Mouse (Mus musculus) hindbrain, embryonic 16.5 days (tissue): ENCODE data around the gene Olfr1212. TPM values are rescaled to one million over a fixed set of nuclear protein-coding genes. Genes with fewer than 3 reads are reported as not detected.

Source experiments
- ATAC-seq: fragments of 200-750 bp; cut with Nextera tagmentation; 2 replicates; pipeline ENCODE4 v1.8.0; 2017; ENCODE audit warnings: moderate TSS enrichment, moderate library complexity
- H3K27ac ChIP-seq: fragments of 300-500 bp; sonication (generic); 2 replicates; pipeline ENCODE4 v1.5.1; 2014; ENCODE audit warnings: low read depth, mild to moderate bottlenecking, control low read depth, low read length, moderate library complexity
- H3K27me3 ChIP-seq: fragments of 300-500 bp; sonication (generic); replicated peaks from 2 replicates; pipeline ENCODE4 v1.6.1; 2014; ENCODE audit warnings: low read length; ENCODE audit not compliant: control insufficient read depth, insufficient read depth
- H3K36me3 ChIP-seq: fragments of 300-500 bp; sonication (generic); 2 replicates; pipeline ENCODE4 v1.6.1; 2014; ENCODE audit warnings: mild to moderate bottlenecking, low read length, moderate library complexity, mixed read lengths; ENCODE audit not compliant: control insufficient read depth, insufficient read depth
- H3K4me1 ChIP-seq: fragments of 300-500 bp; sonication (generic); 2 replicates; pipeline ENCODE4 v1.6.1; 2014; ENCODE audit warnings: low read depth, low read length; ENCODE audit not compliant: control insufficient read depth, insufficient read depth
- H3K4me2 ChIP-seq: fragments of 300-500 bp; sonication (generic); 2 replicates; pipeline ENCODE4 v1.6.1; 2014; ENCODE audit warnings: mild to moderate bottlenecking, low read length, control low read depth, moderate library complexity
- H3K4me3 ChIP-seq: fragments of 300-500 bp; sonication (generic); 2 replicates; pipeline ENCODE4 v1.5.1; 2014; ENCODE audit warnings: mild to moderate bottlenecking, low read length, control low read depth, moderate library complexity
- H3K9ac ChIP-seq: fragments of 300-500 bp; sonication (generic); 2 replicates; pipeline ENCODE4 v1.6.1; 2014; ENCODE audit warnings: low read depth, mild to moderate bottlenecking, control low read depth, low read length, moderate library complexity
- H3K9me3 ChIP-seq: fragments of 300-500 bp; sonication (generic); 2 replicates; pipeline ENCODE4 v1.6.1; 2014; ENCODE audit warnings: mild to moderate bottlenecking, low read length, moderate library complexity; ENCODE audit not compliant: control insufficient read depth
- WGBS: fragments of 180-500 bp; shearing (Covaris S2); extraction: QIAGEN DNeasy Blood & Tissue Kit; methylation state at CpG from one replicate; pipeline ENCODE4 v1.1.7; 2014; 5-methylcytosine and 5-hydroxymethylcytosine counted together
- polyA plus RNA-seq: library from polyadenylated mRNA; unstranded; fragments of >200 nt; fragmentation: Nextera tagmentation; extraction: Ambion mirVana; gene quantifications from 2 replicates; pipeline ENCODE4 v1.2.1, GENCODE M21; 2015

The Olfr1212 gene
- polyA plus RNA-seq, result not detected in 2 replicates

DNA sequence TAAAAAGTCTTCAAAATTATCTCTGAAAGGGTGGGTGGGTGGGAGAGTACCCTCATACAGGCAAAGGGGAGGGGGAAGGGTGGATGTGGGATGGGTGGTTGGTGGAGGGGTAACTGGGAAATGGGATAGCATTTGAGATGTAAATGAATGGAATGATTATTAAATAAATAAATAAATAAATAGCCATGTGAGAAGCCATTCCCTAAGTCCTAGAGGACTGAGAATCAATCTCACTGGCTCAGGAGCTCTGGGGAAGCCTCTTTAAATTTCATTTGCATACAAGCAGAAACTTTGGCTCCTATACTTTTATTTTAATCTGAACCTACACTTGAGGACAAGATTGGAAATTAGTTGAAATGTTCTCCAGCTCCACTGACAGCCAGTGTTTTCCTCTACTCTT, at the start of gene Olfr1212:
Gene Olfr1212 (plus strand): TSS at position 301 of the 400 bp plus-strand sequence.
- Histone ChIP-seq H3K27ac (no peak within 1 kb of the TSS), H3K9ac (no peak within 1 kb of the TSS), H3K4me3 (no peak within 1 kb of the TSS), H3K4me1 (no peaks in the 10 kb centered on the region), H3K27me3 (no peaks in the 10 kb centered on the region), H3K4me2 (no peak within 1 kb of the TSS), H3K36me3 (no peaks in the 10 kb centered on the region), H3K9me3 (no peaks in the 10 kb centered on the region)
- ATAC-seq, result no peak

DNA sequence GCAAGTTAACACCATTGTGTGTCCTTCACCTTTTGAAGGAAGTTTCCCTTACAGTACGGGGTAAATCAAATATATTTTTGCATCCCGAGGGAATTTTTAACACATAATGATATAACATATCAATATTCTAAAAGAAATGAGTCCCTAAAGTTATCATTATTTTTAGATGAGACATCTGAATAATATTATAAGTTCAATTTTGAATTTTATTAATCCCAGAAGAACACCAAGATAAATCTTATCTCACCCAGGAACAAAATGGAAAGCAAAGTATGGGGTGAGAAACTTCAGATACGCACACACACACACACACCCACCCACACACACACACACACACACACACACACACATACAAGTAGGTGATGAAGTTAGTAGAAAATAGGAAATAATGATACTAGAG, 38.7 kb upstream of the Olfr1212 start, which contains the start of gene Olfr1209:
Gene Olfr1209 (minus strand): TSS at position 101 of the 400 bp plus-strand sequence.
- Histone ChIP-seq H3K4me3 (no peak within 1 kb of the TSS), H3K4me2 (no peak within 1 kb of the TSS), H3K9ac (no peak within 1 kb of the TSS), H3K36me3 (no peaks in the 10 kb centered on the region), H3K27ac (no peak within 1 kb of the TSS), H3K27me3 (no peaks in the 10 kb centered on the region), H3K9me3 (no peaks in the 10 kb centered on the region), H3K4me1 (no peaks in the 10 kb centered on the region)
- WGBS, result 90% methylated on average over 3 of the region's 3 CpGs
- ATAC-seq, result no peak

DNA sequence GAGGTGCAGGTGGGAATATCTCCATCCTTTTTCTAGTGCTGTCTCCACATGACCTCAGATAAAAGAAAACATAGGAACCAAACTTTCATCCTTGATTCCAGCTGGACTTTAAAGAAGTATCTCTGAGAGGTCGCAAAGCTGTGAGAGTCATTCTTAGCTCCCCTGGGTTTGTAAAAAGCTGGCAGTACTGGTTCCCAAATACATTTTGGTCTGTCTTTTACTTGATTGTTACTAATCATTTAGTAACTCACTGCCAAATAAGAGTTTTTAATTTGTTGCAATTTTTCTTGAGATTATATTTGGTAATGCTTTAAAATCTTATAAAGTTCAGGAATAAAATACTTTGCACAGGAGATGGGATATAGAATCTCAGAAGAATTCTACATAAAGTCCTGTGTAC, 15.8 kb upstream of the Olfr1212 start, which contains the start of gene Olfr1211:
Gene Olfr1211 (minus strand): TSS at position 101 of the 400 bp plus-strand sequence.
- Histone ChIP-seq H3K9me3 (no peaks in the 10 kb centered on the region), H3K9ac (no peak within 1 kb of the TSS), H3K4me2 (no peak within 1 kb of the TSS), H3K36me3 (no peaks in the 10 kb centered on the region), H3K4me1 (no peaks in the 10 kb centered on the region), H3K4me3 (no peak within 1 kb of the TSS), H3K27me3 (no peaks in the 10 kb centered on the region), H3K27ac (no peak within 1 kb of the TSS)
- WGBS, result 97% methylated on average over 1 of the region's 1 CpGs
- ATAC-seq, result no peak

DNA sequence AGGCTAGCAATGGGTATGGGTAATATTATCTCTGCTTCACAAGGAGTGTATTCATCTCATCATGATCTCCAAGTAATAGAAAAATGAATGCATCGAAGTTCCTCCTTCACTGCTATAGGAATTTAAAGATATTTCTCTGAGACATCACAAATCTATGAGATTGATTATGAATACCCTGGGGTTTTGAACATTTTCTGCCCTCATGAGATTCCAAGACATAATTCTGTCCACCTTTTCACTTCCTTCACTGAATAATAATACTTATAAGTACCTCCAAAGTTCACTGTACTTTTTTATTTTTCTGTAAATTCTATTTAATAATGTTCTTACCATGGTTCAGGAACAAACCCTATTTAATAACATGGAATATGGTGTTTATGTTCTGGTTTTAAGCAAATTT, 26.4 kb downstream of the Olfr1212 start, which contains the start of gene Gm13762:
Gene Gm13762 (minus strand): TSS at position 101 of the 400 bp plus-strand sequence.
- no peak within 1 kb of the TSS for H3K4me2 ChIP-seq
- no peak within 1 kb of the TSS for H3K4me3 ChIP-seq
- no peaks in the 10 kb centered on the region for H3K4me1 ChIP-seq
- no peaks in the 10 kb centered on the region for H3K36me3 ChIP-seq
- ATAC-seq, result no peak
- 91% methylated on average over 1 of the region's 1 CpGs for WGBS
- no peaks in the 10 kb centered on the region for H3K27me3 ChIP-seq
- no peaks in the 10 kb centered on the region for H3K9me3 ChIP-seq
- H3K9ac ChIP-seq, result no peak within 1 kb of the TSS
- no peak within 1 kb of the TSS for H3K27ac ChIP-seq

DNA sequence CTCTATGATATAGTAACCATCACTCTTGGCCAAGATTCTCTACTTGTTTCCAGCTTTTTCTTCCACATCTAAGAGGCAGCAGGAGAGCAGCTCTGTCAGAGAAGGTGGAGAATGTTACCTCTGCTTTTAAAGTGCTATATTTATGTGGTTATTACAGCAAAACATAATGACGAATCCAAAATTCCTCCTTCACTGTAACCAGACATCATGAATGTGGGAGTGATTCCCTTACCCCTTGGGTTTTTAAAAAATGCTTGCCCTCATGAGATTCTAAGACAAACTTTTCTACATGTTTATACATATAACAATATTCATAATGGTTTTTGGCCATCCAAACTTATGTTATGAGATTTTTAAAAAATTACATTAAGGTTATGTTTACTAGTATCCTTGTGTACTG, 38.8 kb downstream of the Olfr1212 start, which contains the start of gene Olfr1214:
Gene Olfr1214 (minus strand): TSS at position 101 of the 400 bp plus-strand sequence.
- Histone ChIP-seq H3K9me3 (no peaks in the 10 kb centered on the region), H3K4me2 (no peak within 1 kb of the TSS), H3K9ac (no peak within 1 kb of the TSS), H3K27ac (no peak within 1 kb of the TSS), H3K27me3 (no peaks in the 10 kb centered on the region), H3K4me3 (no peak within 1 kb of the TSS), H3K4me1 (no peaks in the 10 kb centered on the region), H3K36me3 (no peaks in the 10 kb centered on the region)
- no peak for ATAC-seq
- 89% methylated on average over 1 of the region's 1 CpGs for WGBS

DNA sequence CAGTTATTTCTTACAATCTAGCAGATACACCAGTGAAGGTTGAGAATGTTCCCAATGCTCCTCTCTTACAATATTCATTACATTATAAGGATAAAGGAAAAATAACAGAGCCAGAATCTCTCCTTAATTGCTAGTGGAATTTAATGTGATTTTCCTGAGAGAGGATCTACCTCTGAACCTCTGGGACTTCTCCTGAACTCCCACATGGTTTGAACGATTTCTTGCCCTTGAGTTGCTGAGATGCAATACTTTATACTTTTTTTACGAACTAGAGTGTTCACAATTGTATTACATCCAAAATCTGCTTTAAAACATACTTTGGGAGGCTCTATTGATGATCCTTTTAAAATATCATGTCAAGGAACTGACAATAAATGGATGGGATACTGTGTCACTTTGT, 53.1 kb downstream of the Olfr1212 start, which contains the start of gene Olfr1215:
Gene Olfr1215 (minus strand): TSS at position 101 of the 400 bp plus-strand sequence.
- no peak within 1 kb of the TSS for H3K27ac ChIP-seq
- 67% methylated on average over 2 of the region's 2 CpGs for WGBS
- H3K9me3 ChIP-seq, result no peaks in the 10 kb centered on the region
- H3K4me3 ChIP-seq, result no peak within 1 kb of the TSS
- no peaks in the 10 kb centered on the region for H3K4me1 ChIP-seq
- no peak for ATAC-seq
- H3K27me3 ChIP-seq, result no peaks in the 10 kb centered on the region
- H3K36me3 ChIP-seq, result no peaks in the 10 kb centered on the region
- H3K4me2 ChIP-seq, result no peak within 1 kb of the TSS
- H3K9ac ChIP-seq, result no peak within 1 kb of the TSS

Other genes with a start within 250 kb of the Olfr1212 start
- not detected in 2 replicates for gene Olfr1196, start 249.4 kb upstream of the Olfr1212 start, polyA plus RNA-seq
- not detected in 2 replicates for gene Olfr1197, start 221.6 kb upstream of the Olfr1212 start, polyA plus RNA-seq
- not detected in 2 replicates for gene Olfr1198, start 202.6 kb upstream of the Olfr1212 start, polyA plus RNA-seq
- not detected in 2 replicates for gene Olfr1199, start 193.5 kb upstream of the Olfr1212 start, polyA plus RNA-seq
- not detected in 2 replicates for gene Olfr1200, start 183.5 kb upstream of the Olfr1212 start, polyA plus RNA-seq
- gene Olfr1201, start 160.9 kb upstream of the Olfr1212 start, polyA plus RNA-seq, result not detected in 2 replicates
- not detected in 2 replicates for gene Olfr1202, start 139.5 kb upstream of the Olfr1212 start, polyA plus RNA-seq
- gene Olfr1205, start 124.2 kb upstream of the Olfr1212 start, polyA plus RNA-seq, result not detected in 2 replicates
- not detected in 2 replicates for gene Olfr1204, start 104.7 kb upstream of the Olfr1212 start, polyA plus RNA-seq
- not detected in 2 replicates for gene Olfr1206, start 90.7 kb upstream of the Olfr1212 start, polyA plus RNA-seq
- not detected in 2 replicates for gene Olfr1208, start 51.7 kb upstream of the Olfr1212 start, polyA plus RNA-seq
- not detected in 2 replicates for gene Olfr1209, start 38.8 kb upstream of the Olfr1212 start, polyA plus RNA-seq
- gene Olfr1211, start 15.9 kb upstream of the Olfr1212 start, polyA plus RNA-seq, result not detected in 2 replicates
- gene Gm13762, start 26.3 kb downstream of the Olfr1212 start, polyA plus RNA-seq, result not detected in 2 replicates
- not detected in 2 replicates for gene Olfr1214, start 38.7 kb downstream of the Olfr1212 start, polyA plus RNA-seq
- not detected in 2 replicates for gene Olfr1215, start 53.0 kb downstream of the Olfr1212 start, polyA plus RNA-seq
- not detected in 2 replicates for gene Olfr1216, start 64.4 kb downstream of the Olfr1212 start, polyA plus RNA-seq
- gene Olfr1217, start 78.1 kb downstream of the Olfr1212 start, polyA plus RNA-seq, result not detected in 2 replicates
- gene Olfr1218, start 107.2 kb downstream of the Olfr1212 start, polyA plus RNA-seq, result not detected in 2 replicates
- not detected in 2 replicates for gene Olfr1219, start 129.5 kb downstream of the Olfr1212 start, polyA plus RNA-seq
- gene Olfr1220, start 152.9 kb downstream of the Olfr1212 start, polyA plus RNA-seq, result not detected in 2 replicates
- gene Olfr1221, start 163.3 kb downstream of the Olfr1212 start, polyA plus RNA-seq, result not detected in 2 replicates
- not detected in 2 replicates for gene Olfr1222, start 179.1 kb downstream of the Olfr1212 start, polyA plus RNA-seq
- not detected in 2 replicates for gene Olfr1223, start 197.6 kb downstream of the Olfr1212 start, polyA plus RNA-seq
- not detected in 2 replicates for gene Olfr1224-ps1, start 210.1 kb downstream of the Olfr1212 start, polyA plus RNA-seq
- not detected in 2 replicates for gene Olfr1225, start 220.7 kb downstream of the Olfr1212 start, polyA plus RNA-seq
- gene Olfr1226, start 246.1 kb downstream of the Olfr1212 start, polyA plus RNA-seq, result not detected in 2 replicates